Mouse (Mus musculus) CH12.LX (cell line): ENCODE data around the gene S1pr4. TPM values are rescaled to one million over a fixed set of nuclear protein-coding genes. Genes with fewer than 3 reads are reported as not detected.

Experiments used
- DNase-seq: peaks from one replicate; pipeline ENCODE4 v3.0.0-alpha.2; 2013; ENCODE audit errors: extremely low read depth
- H3K27ac ChIP-seq: 2 replicates; pipeline ENCODE4 v1.5.1; 2012; ENCODE audit warnings: low read depth, mild to moderate bottlenecking, control low read depth, moderate library complexity; ENCODE audit not compliant: insufficient read depth
- H3K27me3 ChIP-seq: replicated peaks from 2 replicates; pipeline ENCODE3; 2012; ENCODE audit warnings: inconsistent platforms
- H3K36me3 ChIP-seq, 2 experiments: replicated peaks in 1 of 2; 2 replicates each; pipeline versions ENCODE3 to v1.6.1; 2012; ENCODE audit warnings: inconsistent platforms in 1 of 2, low read length in 1 of 2, mild to moderate bottlenecking in 1 of 2, mixed read lengths in 1 of 2, moderate library complexity in 1 of 2; ENCODE audit not compliant: control insufficient read depth in 1 of 2, insufficient read depth in 1 of 2
- H3K4me1 ChIP-seq, 2 experiments: 2 replicates each; pipeline ENCODE4 v1.6.1; 2012; ENCODE audit warnings: inconsistent platforms in 1 of 2, moderate library complexity in 1 of 2; ENCODE audit not compliant: insufficient read depth in 2 of 2, control insufficient read depth in 1 of 2
- H3K4me2 ChIP-seq: 2 replicates; pipeline ENCODE4 v1.6.1; 2012; ENCODE audit warnings: low read depth, mild to moderate bottlenecking, control low read depth; ENCODE audit not compliant: poor library complexity, insufficient read depth, severe bottlenecking
- H3K4me3 ChIP-seq, 3 experiments: fragments of 150-350 bp in 1 of 3; sonication (generic) in 1 of 3; replicated peaks in 1 of 3; 2 replicates each; pipeline versions ENCODE3 to v1.5.1; 2011 to 2012; ENCODE audit warnings: low read depth in 2 of 3, low read length in 2 of 3, mild to moderate bottlenecking in 2 of 3, moderate library complexity in 2 of 3, control low read depth in 1 of 3, improper control_type of control experiment in 1 of 3, inconsistent platforms in 1 of 3, mixed read lengths in 1 of 3; ENCODE audit not compliant: poor library complexity in 1 of 3
- H3K79me2 ChIP-seq: replicated peaks from 2 replicates; pipeline ENCODE4 v1.6.1; 2012; ENCODE audit warnings: mild to moderate bottlenecking, moderate library complexity; ENCODE audit not compliant: control insufficient read depth, poor library complexity, insufficient read depth, severe bottlenecking; ENCODE audit errors: extremely low read depth
- H3K9ac ChIP-seq: 2 replicates; pipeline ENCODE4 v1.6.1; 2012; ENCODE audit warnings: low read depth, mild to moderate bottlenecking, control low read depth, moderate library complexity; ENCODE audit not compliant: insufficient read depth
- H3K9me3 ChIP-seq: replicated peaks from 2 replicates; pipeline ENCODE3; 2012; ENCODE audit warnings: low read length, inconsistent platforms, mixed read lengths
- CHD1 ChIP-seq: IDR thresholded peaks from 2 replicates; pipeline ENCODE4 v1.6.1; 2012; ENCODE audit warnings: low read depth, low read length, improper control_type of control experiment, inconsistent platforms
- CTCF ChIP-seq, 2 experiments: IDR thresholded peaks in 1 of 2; conservative IDR thresholded peaks in 1 of 2; 2 replicates each; pipeline ENCODE4 v1.5.1; 2011 to 2012; ENCODE audit warnings: low read depth in 2 of 2, low read length in 2 of 2, improper control_type of control experiment in 1 of 2, inconsistent platforms in 1 of 2, mild to moderate bottlenecking in 1 of 2, moderate library complexity in 1 of 2
- E2F4 ChIP-seq: IDR thresholded peaks from 2 replicates; pipeline ENCODE4 v1.6.1; 2011; ENCODE audit warnings: low read depth, low read length, improper control_type of control experiment; ENCODE audit not compliant: insufficient replicate concordance
- ETS1 ChIP-seq: conservative IDR thresholded peaks from 2 replicates; pipeline ENCODE4 v1.6.1; 2012; ENCODE audit warnings: low read depth, mild to moderate bottlenecking, inconsistent platforms, low read length, improper control_type of control experiment, moderate library complexity
- GABPA ChIP-seq: IDR thresholded peaks from 2 replicates; pipeline ENCODE4 v1.6.1; 2012; ENCODE audit warnings: low read depth, low read length, improper control_type of control experiment, inconsistent platforms; ENCODE audit not compliant: insufficient replicate concordance
- HCFC1 ChIP-seq: IDR thresholded peaks from 2 replicates; pipeline ENCODE4 v1.6.1; 2012; ENCODE audit warnings: low read depth, mild to moderate bottlenecking, inconsistent platforms, low read length, improper control_type of control experiment
- IRF4 ChIP-seq: IDR thresholded peaks from 2 replicates; pipeline ENCODE4 v1.6.1; 2014; ENCODE audit warnings: low read depth, mild to moderate bottlenecking, inconsistent platforms, low read length, improper control_type of control experiment
- JUN ChIP-seq: IDR thresholded peaks from 2 replicates; pipeline ENCODE4 v1.6.1; 2011; ENCODE audit warnings: low read depth, mild to moderate bottlenecking, low read length, improper control_type of control experiment, moderate library complexity; ENCODE audit not compliant: insufficient read depth
- KAT2A ChIP-seq: IDR thresholded peaks from 2 replicates; pipeline ENCODE4 v1.6.1; 2012; ENCODE audit warnings: low read length, improper control_type of control experiment, inconsistent platforms; ENCODE audit not compliant: insufficient replicate concordance
- MAZ ChIP-seq: IDR thresholded peaks from 2 replicates; pipeline ENCODE4 v1.6.1; 2012; ENCODE audit warnings: low read depth, mild to moderate bottlenecking, inconsistent platforms, low read length, improper control_type of control experiment, moderate library complexity
- MEF2A ChIP-seq: IDR thresholded peaks from 2 replicates; pipeline ENCODE4 v1.6.1; 2014; ENCODE audit warnings: low read depth, mild to moderate bottlenecking, inconsistent platforms, low read length, improper control_type of control experiment, borderline replicate concordance
- MXI1 ChIP-seq: IDR thresholded peaks from 2 replicates; pipeline ENCODE4 v1.6.1; 2011; ENCODE audit warnings: mild to moderate bottlenecking, low read depth, low read length, improper control_type of control experiment
- NRF1 ChIP-seq: IDR thresholded peaks from 2 replicates; pipeline ENCODE4 v1.6.1; 2014; ENCODE audit warnings: low read depth, mild to moderate bottlenecking, inconsistent platforms, low read length, improper control_type of control experiment, moderate library complexity
- POLR2AphosphoS2 ChIP-seq: IDR thresholded peaks from 2 replicates; pipeline ENCODE4 v1.6.1; 2011; ENCODE audit warnings: low read depth, low read length, improper control_type of control experiment
- RAD21 ChIP-seq: IDR thresholded peaks from 2 replicates; pipeline ENCODE4 v1.6.1; 2011; ENCODE audit warnings: low read depth, mild to moderate bottlenecking, low read length, improper control_type of control experiment, moderate library complexity
- RCOR1 ChIP-seq: conservative IDR thresholded peaks from 2 replicates; pipeline ENCODE4 v1.6.1; 2012; ENCODE audit warnings: low read depth, mild to moderate bottlenecking, inconsistent platforms, low read length, improper control_type of control experiment
- SIN3A ChIP-seq: IDR thresholded peaks from 2 replicates; pipeline ENCODE4 v1.6.1; 2012; ENCODE audit warnings: low read length, improper control_type of control experiment, inconsistent platforms
- SMC3 ChIP-seq: IDR thresholded peaks from 2 replicates; pipeline ENCODE4 v1.6.1; 2011; ENCODE audit warnings: low read depth, low read length, improper control_type of control experiment
- TCF12 ChIP-seq: IDR thresholded peaks from 2 replicates; pipeline ENCODE4 v1.6.1; 2014; ENCODE audit warnings: low read depth, mild to moderate bottlenecking, inconsistent platforms, low read length, improper control_type of control experiment
- UBTF ChIP-seq: IDR thresholded peaks from 2 replicates; pipeline ENCODE4 v1.6.1; 2012; ENCODE audit warnings: low read depth, mild to moderate bottlenecking, inconsistent platforms, low read length, improper control_type of control experiment, moderate library complexity
- ZC3H11A ChIP-seq: IDR thresholded peaks from 2 replicates; pipeline ENCODE4 v1.6.1; 2012; ENCODE audit warnings: low read depth, mild to moderate bottlenecking, inconsistent platforms, low read length, improper control_type of control experiment
- ZKSCAN1 ChIP-seq: IDR thresholded peaks from 2 replicates; pipeline ENCODE4 v1.6.1; 2012; ENCODE audit warnings: low read depth, inconsistent platforms, low read length, improper control_type of control experiment, borderline replicate concordance
- ZMIZ1 ChIP-seq: IDR thresholded peaks from 2 replicates; pipeline ENCODE4 v1.6.1; 2012; ENCODE audit warnings: low read depth, mild to moderate bottlenecking, inconsistent platforms, low read length, improper control_type of control experiment
- ZNF384 ChIP-seq: IDR thresholded peaks from 2 replicates; pipeline ENCODE4 v1.6.1; 2012; ENCODE audit warnings: low read depth, low read length, improper control_type of control experiment, inconsistent platforms
- dilution Hi-C: fragments of 300-500 bp; cut with MboI; formaldehyde crosslinking; loops from 2 replicates; pipeline ENCODE4 v1.14.3; 2020; ENCODE audit warnings: low sequenced_read_pairs; ENCODE audit not compliant: extremely low pct_unique_long_range_greater_than_20kb, extremely low pct_ligation_motif_present
- in situ Hi-C: fragments of 300-500 bp; cut with MboI; formaldehyde crosslinking; loops from 3 replicates; pipeline ENCODE4 v1.14.3; 2019; ENCODE audit warnings: low sequenced_read_pairs, low pct_ligation_motif_present, low pct_unique_long_range_greater_than_20kb, mixed read lengths
- polyA plus RNA-seq: library from polyadenylated mRNA; unstranded; fragments of >175 nt; gene quantifications from 2 replicates; pipeline ENCODE4 v1.2.1, GENCODE M21; 2012; ENCODE audit warnings: low read depth; ENCODE audit not compliant: insufficient read length
- total RNA-seq, 2 experiments: library from RNA; depleted of rRNA; stranded (reverse); fragments of 300-350 nt in 1 of 2; fragments of >200 nt in 1 of 2; gene quantifications; 2 replicates each; pipeline ENCODE4 v1.2.3; 2012 to 2014

Gene S1pr4
- total RNA-seq (2012; rRNA removed) (0.25 and 0.30 TPM in 2 replicates), total RNA-seq (2014; rRNA removed) (not detected in 2 replicates), polyA plus RNA-seq (0.16 and 0.19 TPM in 2 replicates)

GRCm38 (mm10) chr10:81500032-81500431 is at the start of gene S1pr4:
Gene S1pr4, minus strand, starts transcription at chr10:81500132.
- no peak within 1 kb of the TSS for H3K9ac ChIP-seq
- peaks cover 10% of the 10 kb centered on the region for H3K79me2 ChIP-seq
- dilution Hi-C loops (no loop called here), in situ Hi-C loops (no loop called here)
- H3K4me2 ChIP-seq, result no peak within 1 kb of the TSS
- peaks cover 2% of the 10 kb centered on the region for H3K9me3 ChIP-seq
- peaks cover 0 to 2% of the 10 kb centered on the region in 2 experiments for H3K36me3 ChIP-seq
- DNase-seq, result no peak
- H3K4me3 ChIP-seq, result no peak within 1 kb of the TSS
- TF ChIP-seq RCOR1 (no peak), UBTF (no peak), MEF2A (no peak), CTCF (conservative IDR thresholded peaks at IDR 0.05 in 1 of 2, IDR thresholded peaks at IDR 0.05 in 1 of 2; ENCODE audit: low read depth in 2 of 2, low read length in 2 of 2) (no peak), SIN3A (no peak), TCF12 (no peak), KAT2A (no peak), GABPA (no peak), E2F4 (no peak), POLR2AphosphoS2 (no peak), ETS1 (no peak), HCFC1 (no peak)
- peaks cover 14 to 30% of the 10 kb centered on the region in 2 experiments for H3K4me1 ChIP-seq
- H3K27me3 ChIP-seq, result peaks cover 2% of the 10 kb centered on the region
- H3K27ac ChIP-seq, result no peak within 1 kb of the TSS

GRCm38 (mm10) chr10:81548944-81549343 is 49.0 kb upstream of the S1pr4 start:
- TF ChIP-seq RAD21 (no peak), SMC3 (no peak), ZKSCAN1 (no peak), POLR2AphosphoS2 (no peak), UBTF (no peak), ZC3H11A (no peak), NRF1 (no peak), JUN (no peak), CTCF (conservative IDR thresholded peaks at IDR 0.05 in 1 of 2, IDR thresholded peaks at IDR 0.05 in 1 of 2; ENCODE audit: low read depth in 2 of 2, low read length in 2 of 2) (no peak), IRF4 (no peak), CHD1 (no peak), SIN3A (no peak), ETS1 (no peak), ZNF384 (no peak), TCF12 (no peak), ZMIZ1 (no peak), MXI1 (no peak), MAZ (no peak)
- DNase-seq, result no peak
- H3K36me3 ChIP-seq, result no peaks in the 10 kb centered on the region
- in situ Hi-C loops, result no loop called here
- no peak overlapping the region for H3K4me2 ChIP-seq
- no peak overlapping the region for H3K9ac ChIP-seq
- H3K27me3 ChIP-seq, result peaks cover 5% of the 10 kb centered on the region
- H3K27ac ChIP-seq, result no peak overlapping the region
- peaks cover 5% of the 10 kb centered on the region; the same call in 1 of the 2 replicates for H3K79me2 ChIP-seq
- H3K4me1 ChIP-seq, result peaks cover 7 to 48% of the 10 kb centered on the region in 2 experiments
- dilution Hi-C loops, result no loop called here
- no peaks in the 10 kb centered on the region for H3K9me3 ChIP-seq
- H3K4me3 ChIP-seq, result no peak overlapping the region
